Mouse (Mus musculus): Measurements from ENCODE around the gene Rgs6. TPM values are rescaled to one million over a fixed set of nuclear protein-coding genes. Genes with fewer than 3 reads are reported as not detected.
A peak's percentile ranks its signal among the peaks of the same experiment; 100 is the strongest.

Gene Rgs6
- polyA plus RNA-seq, 1 experiment: 0.40 TPM

- no peak for DNase-seq (ENCODE audit: low read depth, low spot score)
- WGBS: 67% methylated on average over 14 of the region's 14 CpGs
Observed at GRCm38 (mm10) chr12:82932706-82933461, 344.8 kb downstream of the Rgs6 start.

GRCm38 (mm10) chr12:82935121-82935762, 347.1 kb downstream of the Rgs6 start:
- DNase-seq (ENCODE audit: low read depth, low spot score): peak; percentile 27
- 32% methylated on average over 6 of the region's 6 CpGs for WGBS

DNA sequence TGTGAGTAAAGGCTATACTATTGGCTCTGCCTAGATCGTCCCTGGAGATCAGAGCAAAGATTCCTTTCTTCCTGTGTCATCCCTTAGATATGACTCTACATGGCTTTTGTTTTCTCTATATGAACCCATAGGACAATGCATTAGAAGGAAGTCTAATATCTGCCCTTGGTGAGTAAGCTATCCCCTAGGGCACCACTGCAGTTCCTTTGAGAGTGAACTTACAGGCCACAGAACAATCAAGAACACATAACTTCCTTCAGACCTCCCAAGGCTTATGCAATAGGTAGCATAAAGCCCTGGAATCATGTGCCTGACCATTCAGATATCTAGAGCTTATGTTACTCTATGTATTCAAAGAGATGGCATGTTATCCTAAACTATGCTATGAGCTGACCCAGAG, 347.7 kb downstream of the Rgs6 start:
- 55% methylated on average over 1 of the region's 1 CpGs for WGBS
- DNase-seq (ENCODE audit: low read depth, low spot score): no peak

DNA sequence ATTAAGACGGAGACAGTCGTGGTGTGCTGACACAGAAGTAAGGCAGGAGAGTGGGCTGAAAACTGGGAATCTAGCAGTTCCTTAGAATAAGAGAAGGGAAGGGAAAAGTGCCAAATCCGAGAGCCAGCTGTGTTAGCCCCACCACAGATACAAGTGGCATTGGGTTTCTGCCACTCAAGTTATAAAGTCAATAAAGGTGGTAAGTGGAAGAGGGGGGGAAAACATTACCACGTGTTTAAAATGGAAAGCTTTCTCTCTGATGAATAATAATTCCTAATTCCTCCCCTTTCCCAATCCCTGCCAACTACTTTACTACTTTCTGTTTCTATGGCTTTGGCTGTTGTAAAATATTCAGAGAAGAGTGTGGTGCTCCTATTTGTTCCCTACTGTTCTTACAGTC, 352.4 kb downstream of the Rgs6 start:
- WGBS: 58% methylated on average over 4 of the region's 4 CpGs
- no peak for DNase-seq (ENCODE audit: low read depth, low spot score)

DNA sequence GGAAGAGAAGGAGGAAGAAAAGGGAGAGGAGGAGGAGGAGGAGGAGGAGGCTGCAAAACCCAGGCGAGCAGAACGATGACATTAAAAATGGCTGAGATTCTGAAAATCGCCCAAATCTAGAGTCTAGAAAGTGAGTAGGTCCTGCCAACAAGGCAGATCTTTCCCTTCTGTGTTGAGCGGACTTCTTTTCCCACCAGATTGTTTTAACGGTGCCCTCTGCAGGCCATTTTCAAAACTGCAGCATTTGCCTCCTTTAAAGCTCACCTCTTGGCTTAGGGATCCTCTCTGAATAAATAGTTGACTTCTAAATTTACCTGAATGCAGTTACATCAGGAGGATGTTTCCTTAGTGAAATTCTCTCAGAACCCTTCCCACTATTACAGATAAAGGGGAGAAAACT, 358.4 kb downstream of the Rgs6 start:
- peak; percentile 57 for DNase-seq (ENCODE audit: low read depth, low spot score)
- WGBS: 7% methylated on average over 5 of the region's 5 CpGs

DNA sequence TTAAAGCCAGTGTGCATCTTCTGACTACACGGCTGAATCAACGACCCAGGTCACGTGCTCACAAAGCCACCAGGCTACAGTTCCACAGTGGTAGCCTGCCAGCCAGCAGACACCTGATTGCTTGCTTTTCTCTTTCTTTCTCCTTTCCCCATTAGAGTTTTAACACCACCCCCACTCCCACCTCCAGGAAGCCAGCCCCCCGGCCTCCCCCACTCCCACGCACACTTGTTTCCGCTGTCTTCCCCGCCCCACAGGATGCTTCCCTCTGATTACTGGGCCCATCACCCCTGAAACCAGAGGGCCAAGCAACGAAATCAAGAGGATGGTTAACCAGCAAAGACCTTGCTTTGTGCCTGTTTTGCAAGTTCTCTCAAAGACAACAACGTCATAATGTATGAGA, 373.0 kb downstream of the Rgs6 start:
- DNase-seq (ENCODE audit: low read depth, low spot score): no peak
- 76% methylated on average over 9 of the region's 9 CpGs for WGBS

GRCm38 (mm10) chr12:82961852-82962251, 373.8 kb downstream of the Rgs6 start:
- DNase-seq (ENCODE audit: low read depth, low spot score): no peak
- WGBS: 64% methylated on average over 4 of the region's 4 CpGs

DNA sequence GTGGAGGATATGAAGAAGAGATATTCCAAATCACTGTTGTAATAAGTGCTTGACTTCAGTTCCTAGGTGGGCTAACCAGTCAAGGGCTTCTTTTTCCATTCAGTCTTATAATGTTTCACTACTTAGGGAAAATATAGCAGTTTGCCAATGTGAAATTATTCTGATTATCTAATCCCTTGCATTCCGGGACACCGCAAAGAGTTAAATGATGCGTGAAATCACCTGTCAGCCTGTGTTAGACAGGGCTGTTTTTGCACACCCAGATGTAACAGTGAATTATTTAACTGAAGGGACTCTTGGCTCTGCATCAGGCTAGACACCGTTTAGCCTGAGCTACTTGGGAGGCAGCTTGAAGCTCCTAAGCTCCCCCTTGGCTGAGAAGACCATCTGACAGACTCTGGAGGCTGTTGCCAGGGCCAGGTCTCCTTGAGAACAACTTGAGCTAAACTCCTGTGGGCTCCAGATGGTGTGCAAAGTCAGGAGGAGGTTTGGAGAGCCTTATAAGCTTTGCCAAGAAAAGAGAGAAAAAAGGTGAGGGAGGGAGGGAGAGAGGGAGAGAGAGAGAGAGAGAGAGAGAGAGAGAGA, 382.5 kb downstream of the Rgs6 start:
- 85% methylated on average over 4 of the region's 4 CpGs for WGBS
- DNase-seq (ENCODE audit: low read depth, low spot score): no peak

GRCm38 (mm10) chr12:82971176-82971575, 383.1 kb downstream of the Rgs6 start:
- DNase-seq (ENCODE audit: low read depth, low spot score): no peak
- WGBS: 72% methylated on average over 1 of the region's 1 CpGs

DNA sequence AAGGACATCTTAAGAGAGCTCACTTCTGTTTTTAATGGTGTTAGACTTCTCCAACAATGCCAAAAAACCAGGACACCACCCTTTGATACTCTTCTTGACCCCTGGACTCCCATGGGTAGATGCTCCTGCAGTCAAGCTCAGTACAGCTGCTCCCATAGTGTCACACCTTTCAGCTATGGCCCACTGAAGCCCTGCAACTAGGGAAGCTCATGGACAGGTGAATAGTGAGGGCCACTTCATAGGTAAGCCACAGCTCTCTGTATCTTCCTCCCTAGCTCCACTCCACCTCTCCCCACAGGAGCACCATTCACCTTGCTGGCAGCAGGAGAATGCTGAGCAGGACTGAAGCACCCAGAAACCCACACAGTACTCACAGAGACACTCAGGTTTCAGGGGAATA, 384.6 kb downstream of the Rgs6 start:
- DNase-seq (ENCODE audit: low read depth, low spot score): no peak

GRCm38 (mm10) chr12:82973771-82974170, 385.7 kb downstream of the Rgs6 start:
- DNase-seq (ENCODE audit: low read depth, low spot score): no peak

GRCm38 (mm10) chr12:82978275-82978674, 390.2 kb downstream of the Rgs6 start:
- WGBS: 83% methylated on average over 3 of the region's 3 CpGs
- DNase-seq (ENCODE audit: low read depth, low spot score): no peak

More at GRCm38 (mm10) chr12:82973771-82974170, 385.7 kb downstream of the Rgs6 start:
- WGBS: 94% methylated on average over 3 of the region's 3 CpGs

DNA sequence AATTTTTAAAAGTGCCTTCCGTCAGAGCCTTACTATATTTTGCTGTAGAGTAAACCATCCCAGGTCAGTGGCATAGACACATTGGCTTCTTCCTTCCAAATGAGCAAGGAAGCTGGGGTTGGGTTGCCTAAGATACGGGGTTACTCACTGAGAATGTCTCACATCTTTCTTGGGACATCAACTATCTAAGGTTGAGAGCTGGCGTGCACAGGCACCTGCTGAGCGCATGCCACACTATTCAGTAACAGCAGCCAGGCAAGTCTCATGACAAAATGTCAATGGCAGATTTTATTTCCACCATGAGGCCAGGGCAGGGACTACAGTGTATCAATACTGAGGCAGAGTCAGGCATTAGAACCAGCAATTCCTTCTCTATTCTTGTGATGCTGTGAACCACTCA, 394.6 kb downstream of the Rgs6 start:
- no peak for DNase-seq (ENCODE audit: low read depth, low spot score)
- WGBS: 95% methylated on average over 4 of the region's 4 CpGs

GRCm38 (mm10) chr12:82985300-82985699, 397.2 kb downstream of the Rgs6 start:
- 75% methylated on average over 8 of the region's 8 CpGs for WGBS

DNA sequence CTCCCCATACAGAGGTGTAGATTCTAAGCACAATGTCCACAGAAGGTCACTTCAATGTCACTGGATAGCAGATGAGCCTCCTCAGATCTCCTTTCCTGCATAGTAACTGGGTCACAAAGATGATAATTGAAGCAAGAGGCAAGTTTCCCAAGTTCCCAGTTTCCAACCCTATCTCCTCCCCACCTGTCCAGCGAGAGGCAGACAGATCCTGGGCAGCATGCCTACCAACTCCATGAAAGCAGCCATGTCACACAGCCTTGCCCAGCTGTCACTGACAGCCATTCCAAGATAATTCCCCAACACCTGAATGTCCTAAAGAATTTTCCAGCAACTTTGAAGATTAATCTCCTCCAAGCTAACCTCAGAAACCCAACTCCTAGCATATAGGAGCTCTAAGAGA, 399.6 kb downstream of the Rgs6 start:
- WGBS: 89% methylated on average over 1 of the region's 1 CpGs
- no peak for DNase-seq (ENCODE audit: low read depth, low spot score)

More at GRCm38 (mm10) chr12:82985300-82985699, 397.2 kb downstream of the Rgs6 start:
- no peak for DNase-seq (ENCODE audit: low read depth, low spot score)

DNA sequence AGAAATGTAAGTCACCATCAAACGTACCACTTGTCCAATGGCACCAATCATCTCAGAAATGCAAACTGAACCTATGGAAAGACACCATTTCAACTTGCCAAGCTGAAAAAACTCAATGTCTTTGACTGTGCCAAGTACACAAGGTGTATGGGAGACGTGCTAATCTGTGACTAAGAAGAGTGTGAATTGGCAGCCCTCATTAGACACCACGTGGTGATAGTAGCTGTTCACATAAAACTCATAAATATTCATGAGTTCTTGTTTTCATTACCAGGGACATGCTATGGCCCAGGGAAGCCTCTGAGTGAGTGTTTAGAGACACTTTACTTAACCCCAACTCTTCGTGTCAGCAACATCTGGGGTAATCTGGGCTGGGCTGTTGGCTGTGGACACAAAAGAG, 405.8 kb downstream of the Rgs6 start:
- DNase-seq (ENCODE audit: low read depth, low spot score): no peak
- WGBS: 41% methylated on average over 4 of the region's 4 CpGs

GRCm38 (mm10) chr12:82996775-82997174, 408.7 kb downstream of the Rgs6 start:
- DNase-seq (ENCODE audit: low read depth, low spot score): no peak
- 63% methylated on average over 4 of the region's 4 CpGs for WGBS

DNA sequence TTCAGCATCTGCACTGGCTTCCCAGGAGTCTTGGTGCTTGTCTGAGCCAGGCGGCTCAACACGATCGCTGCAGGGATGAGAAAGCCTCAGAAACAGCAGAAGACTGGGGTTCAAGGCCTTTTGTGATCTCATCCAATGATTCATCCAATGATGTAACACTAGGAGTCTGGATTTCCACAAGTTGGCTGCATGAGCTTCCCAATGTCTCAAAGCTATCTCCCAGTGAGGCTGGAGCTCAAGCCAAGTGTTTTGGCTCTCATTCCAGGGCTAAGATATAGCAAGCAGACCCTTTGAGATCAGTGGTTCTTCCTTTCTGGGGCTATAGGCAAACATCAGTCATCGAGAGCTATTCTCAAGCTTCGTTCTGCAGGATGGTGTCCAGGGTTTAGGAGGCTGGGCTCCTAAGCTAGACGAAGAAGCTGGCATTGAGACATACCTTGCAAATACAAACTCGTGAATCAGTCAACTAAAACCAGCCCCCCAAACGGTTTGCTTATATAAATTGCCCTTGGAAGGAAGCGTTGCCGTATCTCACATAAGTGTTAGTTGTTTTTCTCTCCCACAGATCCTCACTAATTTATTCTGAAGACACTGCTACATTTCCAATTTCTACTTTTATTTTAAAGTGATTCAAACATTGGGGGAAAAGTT, 410.7 kb downstream of the Rgs6 start:
- no peak for DNase-seq (ENCODE audit: low read depth, low spot score)
- WGBS: 82% methylated on average over 10 of the region's 10 CpGs

GRCm38 (mm10) chr12:82999333-83000032, 411.4 kb downstream of the Rgs6 start:
- no peak for DNase-seq (ENCODE audit: low read depth, low spot score)
- 81% methylated on average over 7 of the region's 7 CpGs for WGBS

GRCm38 (mm10) chr12:83000033-83000570, 412.0 kb downstream of the Rgs6 start:
- DNase-seq (ENCODE audit: low read depth, low spot score): no peak
- 80% methylated on average over 11 of the region's 11 CpGs for WGBS
